Mouse (Mus musculus) urinary bladder, postnatal 25 days (tissue): ENCODE data around the gene Ifit2.
"Not testable (repeated sequence)": the region's sequence is repeated elsewhere in the genome, so short reads cannot be mapped to it uniquely, and the experiment has no call there.

Source experiments
- DNase-seq: peaks from one replicate; pipeline ENCODE4 v3.0.0; 2022; ENCODE audit warnings: low spot score

Ifit2 gene

DNA sequence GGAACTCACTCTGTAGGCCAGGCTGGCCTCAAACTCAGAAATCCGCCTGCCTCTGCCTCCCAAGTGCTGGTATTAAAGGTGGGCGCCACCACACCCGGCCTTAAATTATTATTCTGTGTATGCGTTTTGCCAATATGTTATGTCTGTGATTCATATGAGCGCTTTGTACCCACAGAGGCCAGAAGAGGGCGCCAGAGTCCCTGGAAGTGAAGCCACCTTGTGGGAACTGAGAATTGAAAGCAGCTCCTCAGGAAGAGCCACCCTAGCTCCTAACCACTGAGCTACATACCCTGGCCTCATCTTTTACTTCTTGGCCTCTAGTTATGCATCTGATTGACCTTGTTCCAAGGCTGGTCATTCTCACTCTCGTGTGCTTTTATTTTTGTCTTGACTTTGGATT is 2.5 kb upstream of the Ifit2 start:
- peak; percentile 75 for DNase-seq

DNA sequence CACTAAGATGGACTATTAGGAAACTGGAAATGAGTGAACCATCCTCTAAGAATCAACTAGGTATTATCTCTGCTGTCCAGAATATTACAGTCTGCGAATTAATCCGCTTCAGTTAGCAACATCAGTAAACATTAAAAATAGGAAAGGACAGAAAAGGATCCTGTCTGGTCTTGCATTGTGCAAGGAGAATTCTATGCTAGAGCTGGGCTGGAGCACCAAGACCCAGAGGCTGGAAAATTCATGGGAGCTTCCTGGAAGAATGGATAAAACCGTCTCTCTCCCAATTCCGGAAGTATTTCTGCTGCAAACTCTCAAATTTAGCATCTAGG is 325 bp upstream of the Ifit2 start:
- no peak for DNase-seq

DNA sequence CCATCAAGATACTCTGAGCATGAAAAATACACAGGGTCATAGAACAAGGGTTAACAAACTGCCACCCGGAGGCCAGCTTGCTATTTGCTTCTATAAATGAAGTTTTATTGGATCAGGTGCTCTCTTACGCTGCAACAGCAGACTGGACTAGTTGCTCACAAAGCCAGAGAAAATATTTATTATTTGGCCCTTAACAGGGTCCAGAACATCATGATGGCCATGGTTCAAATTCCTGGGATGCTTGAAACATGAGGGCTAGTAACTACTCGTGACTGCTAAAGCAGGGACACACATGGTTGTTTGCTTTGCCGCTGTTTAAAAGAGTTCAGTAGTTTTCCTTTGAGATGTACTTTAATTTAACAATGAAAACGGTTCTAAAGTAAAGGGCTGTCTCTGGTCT is 1.5 kb downstream of the Ifit2 start:
- no peak for DNase-seq

DNA sequence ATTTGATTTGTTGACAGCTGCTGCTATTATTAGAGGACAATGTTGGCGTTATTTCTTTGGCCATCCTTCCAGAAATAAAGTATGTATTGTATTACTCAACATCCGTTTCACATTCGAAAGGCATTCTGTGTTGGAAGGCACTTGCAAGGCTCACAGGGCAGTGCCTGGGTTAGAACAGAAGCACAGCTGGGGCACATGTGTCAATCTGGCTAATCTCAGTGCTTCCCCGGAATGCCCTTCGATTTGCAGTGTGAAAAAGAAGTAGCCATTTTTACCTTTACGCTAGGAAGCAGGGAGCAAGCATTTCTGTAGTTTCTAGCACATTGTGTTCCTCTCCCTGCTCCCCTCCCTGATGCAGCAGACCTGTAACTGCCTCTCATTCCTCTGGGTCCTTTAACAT is 2.5 kb downstream of the Ifit2 start:
- DNase-seq, result no peak

- DNase-seq, result no peak
Measured at GRCm38 (mm10) chr19:34553522-34553921, 3.0 kb downstream of the Ifit2 start.

GRCm38 (mm10) chr19:34554061-34554460 is 3.6 kb downstream of the Ifit2 start:
- DNase-seq, result no peak

- no peak for DNase-seq
Measured at GRCm38 (mm10) chr19:34556621-34557020, 6.1 kb downstream of the Ifit2 start.

- DNase-seq, result no peak
Measured at GRCm38 (mm10) chr19:34562556-34562955, 12.1 kb downstream of the Ifit2 start.

- no peak for DNase-seq
Measured at GRCm38 (mm10) chr19:34566178-34566784, 15.8 kb downstream of the Ifit2 start.

GRCm38 (mm10) chr19:34568988-34569895 is 18.7 kb downstream of the Ifit2 start:
- DNase-seq, result no peak

DNA sequence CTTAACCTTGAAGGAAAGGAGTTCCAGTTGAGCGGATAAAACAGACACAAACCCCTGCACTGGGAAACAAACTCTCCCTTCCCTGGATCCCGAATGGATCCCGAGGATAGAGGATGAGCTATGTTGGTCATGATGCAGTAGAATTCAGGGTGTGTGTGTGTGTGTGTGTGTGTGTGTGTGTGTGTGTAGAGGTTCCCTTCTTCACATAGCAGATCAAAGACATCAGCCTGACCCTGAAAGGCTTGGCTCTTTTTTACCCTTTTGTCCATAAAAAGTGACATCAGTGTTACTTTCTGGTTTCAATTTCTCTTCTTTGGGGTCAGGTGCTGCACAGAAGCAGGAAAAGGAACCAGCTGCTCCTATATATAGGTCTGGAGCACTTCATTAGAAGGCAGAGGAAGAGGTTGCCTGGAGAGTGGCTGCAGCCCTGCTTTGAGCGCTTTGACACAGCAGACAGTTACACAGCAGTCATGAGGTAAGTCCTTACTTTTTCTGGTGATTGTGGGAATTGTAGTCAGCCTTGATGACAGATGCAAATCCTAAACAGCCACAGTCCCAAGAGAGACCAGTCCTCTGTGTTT is 19.5 kb downstream of the Ifit2 start:
- DNase-seq, result no peak

GRCm38 (mm10) chr19:34571080-34571479 is 20.6 kb downstream of the Ifit2 start:
- no peak for DNase-seq

- DNase-seq, result no peak
Measured at GRCm38 (mm10) chr19:34573650-34574049, 23.2 kb downstream of the Ifit2 start.

- DNase-seq, result no peak
Measured at GRCm38 (mm10) chr19:34577121-34577520, 26.6 kb downstream of the Ifit2 start.

DNA sequence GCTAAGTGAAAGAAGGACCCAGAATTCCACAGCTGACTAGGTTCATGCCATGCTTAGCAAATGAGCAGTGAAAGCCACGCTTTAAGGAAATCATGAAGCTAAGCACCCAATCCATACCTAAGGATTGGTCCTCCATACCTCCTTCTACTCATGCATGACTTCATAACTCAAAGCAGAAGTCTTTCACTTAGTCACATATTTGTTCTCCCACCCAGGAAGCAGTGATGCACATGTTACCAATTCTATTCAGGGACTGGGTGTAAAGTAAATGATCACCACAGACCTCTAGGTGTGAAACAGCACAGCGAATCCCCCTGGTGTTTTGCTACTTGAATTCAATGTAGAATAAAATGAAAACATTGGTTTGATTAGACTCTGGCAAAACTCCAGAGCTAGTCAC is 32.2 kb downstream of the Ifit2 start:
- not testable (repeated sequence) for DNase-seq

GRCm38 (mm10) chr19:34583126-34583766 is 32.8 kb downstream of the Ifit2 start, which contains the start of gene Ifit3:
TSS of gene Ifit3 (plus strand) at chr19:34583531.
- DNase-seq, result not testable (repeated sequence)

DNA sequence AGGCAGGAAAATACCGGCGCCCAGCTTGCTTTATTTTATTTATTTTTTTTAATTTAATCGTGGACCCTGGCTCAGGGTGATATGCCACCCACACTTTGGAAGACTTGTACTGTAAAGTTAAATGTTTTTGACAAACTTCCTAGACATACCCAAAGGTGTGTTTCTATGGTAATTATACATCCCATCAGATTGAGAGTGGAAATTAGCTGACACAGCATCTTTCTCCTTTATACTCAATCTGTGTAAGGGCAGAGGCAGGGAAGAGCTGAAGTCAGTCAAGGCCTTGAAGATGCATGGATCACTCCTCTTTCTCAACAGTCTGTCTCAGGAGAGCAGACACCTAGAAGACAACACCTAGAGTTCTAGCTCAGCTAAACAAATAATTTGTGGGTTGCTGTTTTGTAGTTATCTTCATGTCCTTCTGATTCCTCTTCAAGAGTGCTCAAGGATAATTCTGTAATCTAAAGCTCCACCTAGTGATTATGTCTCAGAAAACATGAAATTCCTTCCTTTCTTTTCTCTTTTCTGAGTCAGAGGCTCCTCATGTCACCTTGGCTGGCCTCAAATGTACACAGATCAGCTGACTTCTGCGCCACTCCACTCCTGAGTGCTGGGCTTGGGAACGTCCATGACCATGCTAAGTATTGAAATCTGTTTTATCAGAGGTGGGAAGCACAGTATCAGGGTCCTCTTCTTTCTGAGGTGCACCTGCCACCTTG is 35.4 kb downstream of the Ifit2 start:
- not testable (repeated sequence) for DNase-seq

DNA sequence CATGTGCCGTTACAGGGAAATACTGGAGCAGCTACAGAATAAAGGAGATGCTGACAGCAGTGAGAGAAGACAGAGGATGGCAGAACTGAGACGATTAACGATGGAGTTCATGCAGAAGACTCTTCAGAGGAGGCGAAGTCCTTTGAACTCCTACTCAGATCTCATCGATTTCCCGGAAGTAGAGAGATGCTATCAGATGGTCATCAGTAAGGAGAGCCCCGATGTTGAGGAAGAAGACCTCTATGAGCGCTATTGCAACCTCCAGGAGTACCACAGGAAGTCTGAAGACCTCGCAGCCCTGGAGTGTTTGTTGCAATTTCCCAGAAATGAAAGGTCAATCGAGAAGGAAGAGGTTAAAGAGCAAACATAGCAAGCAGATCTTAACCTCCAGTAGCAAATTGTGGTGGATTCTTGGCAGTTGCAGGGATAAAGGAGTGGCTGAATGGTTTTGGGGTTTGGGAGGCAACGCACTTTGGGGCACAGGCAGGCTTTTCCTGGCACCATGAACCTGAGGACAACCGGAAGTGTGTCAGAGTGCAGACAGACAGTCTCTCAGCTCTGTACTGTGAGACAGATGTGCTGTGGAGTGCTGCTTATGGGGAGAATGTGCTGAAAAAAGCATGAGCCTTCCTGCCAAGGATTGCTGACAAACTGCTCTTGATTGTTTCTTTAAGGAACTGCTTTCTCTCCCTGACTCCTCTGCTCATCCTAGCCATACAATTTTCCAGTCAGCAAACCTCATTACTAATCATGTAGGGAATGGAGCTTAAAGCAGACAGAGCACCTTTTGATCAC is 37.6 kb downstream of the Ifit2 start:
- DNase-seq, result not testable (repeated sequence)

DNA sequence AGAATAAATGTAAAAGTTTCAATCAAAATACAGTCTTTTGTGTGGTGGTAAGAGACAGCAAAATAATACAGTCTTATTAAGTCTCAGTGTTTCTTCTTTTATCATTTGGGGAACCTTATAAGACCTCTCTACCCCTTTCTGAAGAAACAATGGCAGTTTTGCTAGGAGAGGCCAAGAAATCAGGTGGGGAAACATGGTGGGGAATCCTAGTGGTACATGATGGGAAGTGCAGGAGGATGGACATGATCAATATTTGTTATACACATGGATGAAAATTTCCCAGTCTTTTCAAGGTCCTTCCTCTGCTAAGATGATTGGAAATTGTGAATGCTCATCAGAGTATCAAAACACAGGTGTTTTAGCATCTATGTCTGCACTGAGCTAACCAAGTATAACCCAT is 38.5 kb downstream of the Ifit2 start:
- no peak for DNase-seq

GRCm38 (mm10) chr19:34593456-34593855 is 43.0 kb downstream of the Ifit2 start:
- DNase-seq, result no peak

- DNase-seq, result not testable (repeated sequence)
Measured at GRCm38 (mm10) chr19:34594523-34594922, 44.0 kb downstream of the Ifit2 start.
